Mouse (Mus musculus) ES-E14 (cell line): ENCODE measurements around the gene Eid2b. TPM values are rescaled to one million over a fixed set of nuclear protein-coding genes. Genes with fewer than 3 reads are reported as not detected.
A peak's percentile ranks its signal among the peaks of the same experiment; 100 is the strongest.
"Not testable (repeated sequence)": the region's sequence is repeated elsewhere in the genome, so short reads cannot be mapped to it uniquely, and the experiment has no call there.

Experiments
- DNase-seq: peaks from one replicate; pipeline ENCODE4 v3.0.0-alpha.2; 2013; ENCODE audit warnings: low read depth, low spot score
- H3K27ac ChIP-seq: 2 replicates; pipeline ENCODE4 v1.5.1; 2012; ENCODE audit warnings: low read depth, mild to moderate bottlenecking, low read length, moderate library complexity, mixed read lengths; ENCODE audit not compliant: poor library complexity, insufficient read depth, severe bottlenecking
- H3K36me3 ChIP-seq: 2 replicates; pipeline ENCODE4 v1.6.1; 2012; ENCODE audit warnings: mild to moderate bottlenecking, low read length, moderate library complexity, mixed read lengths; ENCODE audit not compliant: control insufficient read depth, poor library complexity, insufficient read depth, severe bottlenecking
- H3K4me1 ChIP-seq, 2 experiments: fragments of 150-350 bp in 1 of 2; sonication (generic) in 1 of 2; 2 replicates each; pipeline ENCODE4 v1.6.1; 2012; ENCODE audit warnings: low read length in 2 of 2, mild to moderate bottlenecking in 1 of 2, mixed read lengths in 1 of 2; ENCODE audit not compliant: control insufficient read depth in 2 of 2, insufficient read depth in 2 of 2, poor library complexity in 1 of 2
- H3K4me3 ChIP-seq, 2 experiments: fragments of 150-350 bp in 1 of 2; sonication (generic) in 1 of 2; 2 replicates each; pipeline ENCODE4 v1.5.1; 2012; ENCODE audit warnings: low read length in 2 of 2, low read depth in 1 of 2, mild to moderate bottlenecking in 1 of 2, mixed read lengths in 1 of 2; ENCODE audit not compliant: insufficient read depth in 1 of 2, poor library complexity in 1 of 2, severe bottlenecking in 1 of 2
- H3K9ac ChIP-seq: 2 replicates; pipeline ENCODE4 v1.6.1; 2012; ENCODE audit warnings: low read depth, mild to moderate bottlenecking, low read length, mixed read lengths; ENCODE audit not compliant: poor library complexity, insufficient read depth, severe bottlenecking
- H3K9me3 ChIP-seq: fragments of 150-350 bp; sonication (generic); 2 replicates; pipeline ENCODE4 v1.6.1; 2012; ENCODE audit warnings: low read depth, mild to moderate bottlenecking, low read length; ENCODE audit not compliant: control insufficient read depth, insufficient read depth
- CHD2 ChIP-seq: IDR thresholded peaks from 2 replicates; pipeline ENCODE4 v1.6.1; 2014; ENCODE audit warnings: mild to moderate bottlenecking, low read depth, low read length, inconsistent platforms
- HCFC1 ChIP-seq: IDR thresholded peaks from 2 replicates; pipeline ENCODE4 v1.6.1; 2012; ENCODE audit warnings: low read length, inconsistent platforms, borderline replicate concordance; ENCODE audit not compliant: insufficient read depth
- MAFK ChIP-seq: IDR thresholded peaks from 2 replicates; pipeline ENCODE4 v1.6.1; 2014; ENCODE audit warnings: mild to moderate bottlenecking, low read depth, low read length, inconsistent platforms; ENCODE audit not compliant: insufficient read depth
- ZC3H11A ChIP-seq: IDR thresholded peaks from 2 replicates; pipeline ENCODE4 v1.6.1; 2012; ENCODE audit warnings: low read depth, mild to moderate bottlenecking, inconsistent platforms, low read length, borderline replicate concordance
- ZNF384 ChIP-seq: IDR thresholded peaks from 2 replicates; pipeline ENCODE4 v1.6.1; 2012; ENCODE audit warnings: low read depth, low read length, inconsistent platforms
- in situ Hi-C, 2 experiments: fragments of 600-800 bp; cut with MboI; formaldehyde crosslinking; loops; one replicate each; pipeline ENCODE4 v1.15.1; 2025; ENCODE audit warnings: low sequenced_read_pairs in 2 of 2, inconsistent platforms in 1 of 2; ENCODE audit not compliant: unreplicated experiment in 2 of 2
- total RNA-seq: library from RNA; depleted of rRNA; stranded (reverse); fragments of 300-350 nt; gene quantifications from 2 replicates; pipeline ENCODE4 v1.2.3, GENCODE M21; 2012; rRNA removed

Eid2b gene
- 4.3 and 4.6 TPM in 2 replicates for total RNA-seq

GRCm38 (mm10) chr7:28277615-28278278 lies at the start of gene Eid2b:
Gene Eid2b, plus strand, starts transcription at chr7:28277739.
- H3K9me3 ChIP-seq: no peaks in the 10 kb centered on the region
- in situ Hi-C loops: no loop called here
- peak within 1 kb of the TSS; percentile 96 for H3K9ac ChIP-seq
- H3K27ac ChIP-seq: peak within 1 kb of the TSS; percentile 59
- H3K4me3 ChIP-seq: peak within 1 kb of the TSS; percentile 58 to 85
- no peaks in the 10 kb centered on the region for H3K36me3 ChIP-seq
- TF ChIP-seq MAFK (no peak), HCFC1 (no peak; the same call in 1 of the 2 replicates), CHD2 (no peak), ZC3H11A (no peak), ZNF384 (no peak)
- DNase-seq: peak; percentile 87
- H3K4me1 ChIP-seq: peaks cover 1% of the 10 kb centered on the region in 2 experiments; a peak in 1 of 4 replicates

- H3K36me3 ChIP-seq, H3K4me3 ChIP-seq, H3K27ac ChIP-seq, H3K4me1 ChIP-seq, in situ Hi-C loops, DNase-seq, H3K9me3 ChIP-seq, H3K9ac ChIP-seq: not testable (repeated sequence)
Observed at GRCm38 (mm10) chr7:28243943-28244342, 33.6 kb upstream of the Eid2b start.

- H3K9ac ChIP-seq: no peak overlapping the region
- H3K4me1 ChIP-seq: 0 out of 4 replicates have a peak, but pooled peaks cover 0 to 2% of the 10 kb centered on the region in 2 experiments
- no peak for DNase-seq
- no peaks in the 10 kb centered on the region for H3K9me3 ChIP-seq
- no peak overlapping the region for H3K27ac ChIP-seq
- in situ Hi-C loops: no loop called here
- no peak overlapping the region for H3K4me3 ChIP-seq
- no peak for TF ChIP-seq MAFK
- TF ChIP-seq ZC3H11A: no peak
- no peak for TF ChIP-seq ZNF384
- no peak for TF ChIP-seq CHD2
- TF ChIP-seq HCFC1: no peak
- no peaks in the 10 kb centered on the region for H3K36me3 ChIP-seq
Observed at GRCm38 (mm10) chr7:28248957-28249356, 28.6 kb upstream of the Eid2b start.

- TF ChIP-seq ZC3H11A: no peak
- TF ChIP-seq HCFC1: no peak
- no peak for TF ChIP-seq CHD2
- no peak for TF ChIP-seq ZNF384
Observed at GRCm38 (mm10) chr7:28251976-28252375, 25.6 kb upstream of the Eid2b start.

GRCm38 (mm10) chr7:28254591-28254990 lies 22.9 kb upstream of the Eid2b start:
- TF ChIP-seq CHD2 (no peak), MAFK (no peak), ZC3H11A (no peak), HCFC1 (no peak), ZNF384 (no peak)
- in situ Hi-C loops: no loop called here

More at GRCm38 (mm10) chr7:28251976-28252375, 25.6 kb upstream of the Eid2b start:
- Histone ChIP-seq H3K9ac (no peak overlapping the region), H3K4me1 (0 out of 4 replicates have a peak, but pooled peaks cover 0 to 2% of the 10 kb centered on the region in 2 experiments), H3K9me3 (no peaks in the 10 kb centered on the region), H3K36me3 (no peaks in the 10 kb centered on the region), H3K27ac (no peak overlapping the region), H3K4me3 (no peak overlapping the region)
- no peak for DNase-seq
- in situ Hi-C loops: no loop called here

More at GRCm38 (mm10) chr7:28254591-28254990, 22.9 kb upstream of the Eid2b start:
- DNase-seq: no peak
- Histone ChIP-seq H3K4me3 (no peak overlapping the region), H3K4me1 (0 out of 4 replicates have a peak, but pooled peaks cover 0 to 2% of the 10 kb centered on the region in 2 experiments), H3K9ac (no peak overlapping the region), H3K27ac (no peak overlapping the region), H3K36me3 (no peaks in the 10 kb centered on the region), H3K9me3 (no peaks in the 10 kb centered on the region)
